Mouse (Mus musculus) Patski (cell line): ENCODE results near the gene Tmem246. TPM values are rescaled to one million over a fixed set of nuclear protein-coding genes. Genes with fewer than 3 reads are reported as not detected.
"Not testable (repeated sequence)": the region's sequence is repeated elsewhere in the genome, so short reads cannot be mapped to it uniquely, and the experiment has no call there.

Experiments used
- ATAC-seq: fragments of 100-300 bp; one replicate; pipeline ENCODE4 v1.8.0; 2021
- CTCF ChIA-PET: fragments of 350-600 bp; sonication (Branson Sonifier 250); formaldehyde crosslinking; loops from one replicate; lab custom pipeline; 2022; ENCODE audit warnings: inconsistent platforms; lab: Charles Lee
- POLR2A ChIA-PET: fragments of 350-600 bp; sonication (Branson Sonifier 250); formaldehyde crosslinking; loops from one replicate; lab custom pipeline; 2022; ENCODE audit warnings: antibody characterized with exemption, inconsistent platforms; lab: Charles Lee
- DNase-seq: peaks from one replicate; pipeline ENCODE4 v3.0.0-alpha.2; 2011; ENCODE audit warnings: low read depth, low spot score
- H3K27me3 ChIP-seq: fragments of 371-371 bp; one replicate; pipeline ENCODE4 v1.5.1; 2021
- CTCF ChIP-seq: fragments of 100-300 bp; IDR thresholded peaks from one replicate; pipeline ENCODE4 v1.5.1; 2021
- in situ Hi-C: fragments of 300-500 bp; cut with MboI; formaldehyde crosslinking; loops from 3 replicates; pipeline ENCODE4 v1.11.1; 2018; ENCODE audit warnings: low pct_unique_long_range_greater_than_20kb, mixed read lengths
- polyA plus RNA-seq: library from polyadenylated mRNA; unstranded; gene quantifications from one replicate; pipeline ENCODE4 v1.2.3, GENCODE M21; 2021

The Tmem246 gene
- polyA plus RNA-seq = not detected

DNA sequence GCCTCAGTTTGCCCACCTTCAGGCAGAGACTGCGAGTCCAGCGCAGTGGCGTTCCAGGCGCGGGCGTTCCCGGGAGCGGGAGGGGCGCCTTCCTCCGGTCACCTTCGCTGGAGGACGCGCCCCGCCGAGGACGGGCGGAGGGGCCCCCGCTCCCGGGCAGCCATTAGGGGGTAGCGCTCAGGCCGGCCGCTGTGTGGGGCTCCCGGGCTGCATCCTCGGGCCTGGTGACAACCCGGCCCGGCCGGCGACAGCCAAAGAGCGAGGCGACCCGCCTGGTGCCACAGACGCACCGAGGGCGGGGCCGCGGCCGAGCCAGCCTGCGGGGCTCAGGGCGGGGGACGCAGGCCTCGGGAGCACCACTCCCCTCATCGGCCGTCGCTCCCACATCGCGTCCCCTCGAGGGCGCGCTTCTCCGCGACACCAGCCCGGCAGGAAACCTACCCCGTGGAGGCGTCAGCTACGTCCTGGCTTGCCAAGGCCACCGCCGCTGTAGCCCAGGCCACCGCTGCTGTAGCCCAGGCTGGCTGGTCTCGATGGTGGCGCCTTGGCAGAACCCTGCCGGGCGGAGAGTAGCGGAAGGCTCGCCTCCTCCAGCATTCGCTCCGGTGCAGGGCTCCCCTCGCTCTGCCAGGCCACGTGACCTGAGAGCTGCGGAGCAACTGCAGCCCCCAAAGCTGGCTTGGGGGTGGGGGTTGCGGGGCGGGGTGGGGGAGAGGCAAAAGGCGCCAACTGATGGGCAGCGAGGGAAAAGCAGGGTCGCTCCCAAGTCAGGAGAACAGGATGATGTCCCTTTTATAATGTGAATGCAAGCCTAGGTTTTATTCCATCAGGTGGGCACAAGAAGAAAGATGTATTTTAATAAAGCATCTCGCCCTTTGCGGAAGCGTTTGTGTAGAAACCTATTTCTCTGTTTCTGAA is at the start of gene Tmem246:
Gene Tmem246, minus strand, starts transcription at position 694 of the 918 bp plus-strand sequence.
- DNase-seq = no peak
- peak; percentile 31 for ATAC-seq
- no peak for TF ChIP-seq CTCF
- in situ Hi-C loops = no loop called here
- ChIA-PET POLR2A (no interaction called here), CTCF (no interaction called here)
- H3K27me3 ChIP-seq = peaks cover 32% of the 10 kb centered on the region

- no peak for TF ChIP-seq CTCF
- in situ Hi-C loops = loop anchor here (25.0 kb wide), 1 partner anchor 1178 kb away; the partner anchor contains the start of gene Tex10
- no peak for ATAC-seq
- no peak for DNase-seq
- CTCF ChIA-PET = no interaction called here
- POLR2A ChIA-PET = no interaction called here
- no peaks in the 10 kb centered on the region for H3K27me3 ChIP-seq
Measured at GRCm38 (mm10) chr4:49639913-49640312, 42.2 kb upstream of the Tmem246 start.

DNA sequence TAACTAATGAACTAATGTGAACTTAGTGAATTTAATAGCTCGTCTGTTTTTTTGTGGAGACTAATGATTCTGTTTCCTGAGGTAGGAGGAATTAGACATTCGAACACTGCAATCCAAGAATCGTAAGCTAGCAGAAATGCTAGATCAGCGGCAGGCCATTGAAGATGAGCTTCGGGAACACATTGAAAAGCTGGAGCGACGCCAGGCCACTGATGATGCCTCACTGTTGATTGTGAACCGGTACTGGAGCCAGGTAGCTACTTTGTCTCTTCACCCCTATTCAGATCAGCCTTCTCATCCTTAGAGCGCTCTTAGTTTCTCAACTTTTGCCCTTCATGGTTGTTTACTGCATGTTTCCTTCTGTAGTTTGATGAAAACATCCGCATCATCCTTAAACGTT is 40.1 kb upstream of the Tmem246 start:
- CTCF ChIA-PET = interaction anchor here (2.4 kb wide), 1 partner anchor 10 kb away, joined by 10 read pairs; no protein-coding TSS in a partner anchor
- TF ChIP-seq CTCF = no peak
- ATAC-seq (no peak), DNase-seq (no peak)
- in situ Hi-C loops = loop anchor here (25.0 kb wide), 1 partner anchor 1176 kb away; the partner anchor contains the start of gene Tex10
- H3K27me3 ChIP-seq = no peaks in the 10 kb centered on the region
- POLR2A ChIA-PET = no interaction called here

- no peaks in the 10 kb centered on the region for H3K27me3 ChIP-seq
- POLR2A ChIA-PET = no interaction called here
- DNase-seq (no peak), ATAC-seq (peak; percentile 65)
- TF ChIP-seq CTCF = no peak
- CTCF ChIA-PET = interaction anchor here (1.4 kb wide), 1 partner anchor 65 kb away, joined by 3 read pairs; no protein-coding TSS in a partner anchor
- in situ Hi-C loops = loop anchor here (25.0 kb wide), 1 partner anchor 1170 kb away; the partner anchor contains the start of gene Tex10
Measured at GRCm38 (mm10) chr4:49632139-49632481, 34.4 kb upstream of the Tmem246 start.

DNA sequence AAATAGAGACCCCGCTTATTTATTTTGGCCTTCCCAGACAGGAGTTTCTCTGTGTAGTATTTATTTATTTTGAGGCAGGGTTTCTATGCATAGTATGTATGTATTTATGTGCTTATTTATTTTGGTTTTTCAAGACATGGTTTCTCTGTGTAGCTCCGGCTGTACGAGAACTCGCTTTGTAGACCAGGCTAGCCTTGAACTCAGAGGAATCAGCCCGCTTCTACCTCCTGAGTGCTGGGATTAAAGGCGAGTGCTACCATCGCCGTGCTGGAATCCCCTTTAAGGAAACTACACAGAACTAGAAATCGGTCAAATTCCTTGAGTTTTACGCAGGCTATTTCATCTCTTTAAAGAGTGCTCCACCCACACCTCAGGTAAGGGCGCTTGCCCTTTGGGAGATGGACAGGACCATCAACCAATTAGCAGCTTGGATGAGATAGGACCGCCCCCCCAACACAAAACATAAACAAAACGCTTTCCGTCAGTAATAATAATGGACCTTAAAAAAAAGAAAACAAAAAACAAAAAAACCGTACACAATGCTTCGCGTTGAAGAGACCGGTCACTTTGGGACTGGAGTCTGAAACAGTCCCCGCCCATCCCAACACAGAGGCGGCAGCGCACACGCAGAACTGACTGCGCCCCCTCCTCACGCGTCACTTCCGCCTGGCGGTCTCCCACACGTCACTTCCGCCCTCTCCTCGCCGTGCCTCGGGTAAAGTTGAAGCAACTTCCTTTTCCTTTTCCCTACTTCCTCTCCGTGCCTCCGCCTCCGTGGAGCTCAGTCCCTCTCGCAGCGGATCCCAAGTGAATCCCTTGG is 33.9 kb upstream of the Tmem246 start, which contains the start of gene Rnf20:
Gene Rnf20, plus strand, starts transcription at position 688 of the 820 bp plus-strand sequence.
- no peak for TF ChIP-seq CTCF
- ATAC-seq (peak; percentile 96), DNase-seq (peak; percentile 71)
- CTCF ChIA-PET = interaction anchor here (1.4 kb wide), 1 partner anchor 64 kb away, joined by 3 read pairs; no protein-coding TSS in a partner anchor
- no peaks in the 10 kb centered on the region for H3K27me3 ChIP-seq
- POLR2A ChIA-PET = no interaction called here
- in situ Hi-C loops = loop anchor here (25.0 kb wide), 1 partner anchor 1169 kb away; the partner anchor contains the start of gene Tex10

DNA sequence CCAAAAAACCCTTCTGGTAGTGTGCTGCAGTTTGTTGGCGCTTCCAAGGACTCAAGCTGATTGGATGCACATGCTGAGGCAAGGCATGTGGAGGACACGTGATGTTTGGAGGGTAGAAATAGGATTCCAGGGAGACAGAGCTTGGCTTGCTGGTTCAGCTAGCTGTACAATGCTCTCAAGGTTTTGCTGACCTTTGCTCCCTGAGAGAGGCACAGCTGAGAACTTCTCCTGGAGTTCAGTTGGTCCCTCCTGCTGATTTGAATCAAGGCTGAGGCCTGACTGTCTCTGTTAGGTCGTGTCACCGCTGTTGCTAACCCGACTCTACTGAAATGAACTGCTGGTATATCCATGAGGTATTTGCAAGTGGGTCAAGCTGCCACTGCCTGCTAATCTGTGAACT is 31.3 kb upstream of the Tmem246 start:
- CTCF ChIA-PET = interaction anchor here (1.1 to 3.2 kb wide), 2 partner anchors 49 to 61 kb away, joined by 4 to 32 read pairs; no protein-coding TSS in a partner anchor
- peaks cover 5% of the 10 kb centered on the region for H3K27me3 ChIP-seq
- POLR2A ChIA-PET = no interaction called here
- DNase-seq (no peak), ATAC-seq (no peak)
- no peak for TF ChIP-seq CTCF
- in situ Hi-C loops = loop anchor here (5.0 to 25.0 kb wide), 2 partner anchors 57 to 1167 kb away; partner anchors contain the start of gene Tex10

GRCm38 (mm10) chr4:49626973-49627372 is 29.3 kb upstream of the Tmem246 start:
- H3K27me3 ChIP-seq = peaks cover 10% of the 10 kb centered on the region
- ChIA-PET CTCF (interaction anchor here (0.7 to 3.2 kb wide), 10 partner anchors 10 to 159 kb away, joined by 3 to 32 read pairs (median 4); no protein-coding TSS in a partner anchor), POLR2A (no interaction called here)
- in situ Hi-C loops = loop anchor here (5.0 to 25.0 kb wide), 2 partner anchors 55 to 1165 kb away; partner anchors contain the start of gene Tex10
- DNase-seq = peak; percentile 1
- TF ChIP-seq CTCF = peak; percentile 41
- ATAC-seq = no peak

DNA sequence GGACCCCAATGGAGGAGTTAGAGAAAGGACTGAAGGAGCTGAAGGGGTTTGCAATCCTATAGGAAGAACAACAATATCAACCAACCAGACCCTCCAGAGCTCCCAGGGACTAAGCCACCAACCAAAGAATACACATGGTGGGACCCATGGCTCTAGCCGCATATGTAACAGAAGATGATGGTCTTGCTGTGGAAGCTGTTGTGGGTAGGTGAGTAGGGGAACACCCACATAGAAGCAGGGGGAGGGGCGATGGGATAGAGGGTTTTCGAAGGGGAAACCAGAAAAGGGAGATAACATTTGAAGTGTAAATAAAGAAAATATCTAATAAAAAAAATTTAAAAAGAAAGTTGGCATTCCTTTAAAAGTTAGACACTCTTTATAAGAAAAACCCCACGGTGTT is 27.3 kb upstream of the Tmem246 start:
- in situ Hi-C loops = loop anchor here (5.0 to 25.0 kb wide), 2 partner anchors 53 to 1163 kb away; partner anchors contain the start of gene Tex10
- not testable (repeated sequence) for ATAC-seq

DNA sequence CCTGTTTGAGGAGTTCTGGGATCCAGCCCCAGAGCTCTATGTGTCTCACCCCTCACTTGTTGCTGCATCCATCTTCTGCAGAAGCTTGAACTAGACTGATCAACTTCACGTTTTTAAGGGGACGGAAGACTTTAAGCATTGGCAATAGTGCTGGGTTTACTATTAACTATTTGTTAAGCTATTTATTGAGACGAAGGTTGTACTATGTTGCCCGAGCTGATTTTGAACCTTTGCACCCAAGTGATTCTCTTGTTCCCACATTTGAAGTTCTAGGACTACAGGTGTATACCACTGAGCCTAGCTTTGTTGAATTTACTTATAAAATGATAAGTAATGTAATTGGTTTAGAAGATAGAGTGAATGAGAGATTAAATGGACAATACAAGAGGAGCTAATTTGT is 26.2 kb upstream of the Tmem246 start:
- H3K27me3 ChIP-seq = peaks cover 10% of the 10 kb centered on the region
- DNase-seq = no peak
- POLR2A ChIA-PET = no interaction called here
- TF ChIP-seq CTCF = no peak
- in situ Hi-C loops = no loop called here
- CTCF ChIA-PET = interaction anchor here (1.3 to 1.5 kb wide), 2 partner anchors 50 to 57 kb away, joined by 3 to 4 read pairs; no protein-coding TSS in a partner anchor
- ATAC-seq = no peak

More for the DNA sequence above, 27.3 kb upstream of the Tmem246 start:
- ChIA-PET POLR2A (interaction anchor here (0.6 kb wide), 1 partner anchor 967 kb away, joined by 4 read pairs; no protein-coding TSS in a partner anchor), CTCF (interaction anchor here (1.4 kb wide), 1 partner anchor 58 kb away, joined by 4 read pairs; no protein-coding TSS in a partner anchor)
- not testable (repeated sequence) for DNase-seq
- peaks cover 10% of the 10 kb centered on the region for H3K27me3 ChIP-seq
